Mouse (Mus musculus) hindbrain, embryonic 10.5 days (tissue): ENCODE measurements at regions not wholly inside any gene's neighbourhood (a gene's known extent, or its start where the extent isn't known, plus 50 kb on each side); places are given as distances from the start of the nearest gene placed in this dataset.

Experiments
- DNase-seq: peaks from one replicate; pipeline ENCODE4 v3.0.0-alpha.2; 2017; ENCODE audit warnings: low spot score
- H3K27ac ChIP-seq: fragments of 300-500 bp; sonication (generic); 2 replicates; pipeline ENCODE4 v1.5.1; 2016; ENCODE audit warnings: mild to moderate bottlenecking, moderate library complexity
- H3K27me3 ChIP-seq: fragments of 300-500 bp; sonication (generic); 2 replicates; pipeline ENCODE4 v1.6.1; 2016; ENCODE audit warnings: mild to moderate bottlenecking; ENCODE audit not compliant: poor library complexity, insufficient read depth, severe bottlenecking
- H3K36me3 ChIP-seq: fragments of 300-500 bp; sonication (generic); 2 replicates; pipeline ENCODE4 v1.6.1; 2016; ENCODE audit warnings: mild to moderate bottlenecking, moderate library complexity
- H3K4me1 ChIP-seq: fragments of 300-500 bp; sonication (generic); replicated peaks from 2 replicates; pipeline ENCODE4 v1.6.1; 2016; ENCODE audit warnings: mild to moderate bottlenecking
- H3K4me3 ChIP-seq: fragments of 300-500 bp; sonication (generic); 2 replicates; pipeline ENCODE4 v1.5.1; 2016; ENCODE audit warnings: mild to moderate bottlenecking, moderate library complexity
- H3K9me3 ChIP-seq: fragments of 300-500 bp; sonication (generic); 2 replicates; pipeline ENCODE4 v1.6.1; 2016; ENCODE audit warnings: mild to moderate bottlenecking, moderate library complexity
- WGBS: fragments of 180-500 bp; shearing (Covaris S2); methylation state at CpG from one replicate; pipeline ENCODE4 v1.1.7; 2016; 5-methylcytosine and 5-hydroxymethylcytosine counted together

- WGBS = 74% methylated on average over 14 of the region's 14 CpGs
- H3K4me1 ChIP-seq = peaks cover 1% of the 10 kb centered on the region; the same call in 1 of the 2 replicates
- no peak for DNase-seq
- H3K27me3 ChIP-seq = no peaks in the 10 kb centered on the region
- no peak overlapping the region for H3K27ac ChIP-seq
- H3K4me3 ChIP-seq = no peak overlapping the region
- H3K36me3 ChIP-seq = no peaks in the 10 kb centered on the region
- H3K9me3 ChIP-seq = no peaks in the 10 kb centered on the region
These were observed 185.0 kb downstream of the Cd47 start for GRCm38 (mm10) chr16:49985082-49986076.

GRCm38 (mm10) chr16:49986954-49987353, 186.6 kb downstream of the Cd47 start:
- 83% methylated on average over 6 of the region's 6 CpGs for WGBS
- no peaks in the 10 kb centered on the region for H3K36me3 ChIP-seq

GRCm38 (mm10) chr16:49995822-49996221, 195.5 kb downstream of the Cd47 start:
- no peak overlapping the region for H3K27ac ChIP-seq
- H3K4me3 ChIP-seq = no peak overlapping the region
- 82% methylated on average over 3 of the region's 3 CpGs for WGBS
- no peaks in the 10 kb centered on the region for H3K27me3 ChIP-seq
- H3K4me1 ChIP-seq = peaks cover 5% of the 10 kb centered on the region; the same call in 1 of the 2 replicates
- no peaks in the 10 kb centered on the region for H3K36me3 ChIP-seq
- no peak for DNase-seq
- no peaks in the 10 kb centered on the region for H3K9me3 ChIP-seq

More at GRCm38 (mm10) chr16:49986954-49987353, 186.6 kb downstream of the Cd47 start:
- H3K4me3 ChIP-seq = no peak overlapping the region
- H3K4me1 ChIP-seq = no peaks in the 10 kb centered on the region
- no peaks in the 10 kb centered on the region for H3K9me3 ChIP-seq
- H3K27me3 ChIP-seq = no peaks in the 10 kb centered on the region
- DNase-seq = no peak
- H3K27ac ChIP-seq = no peak overlapping the region

- H3K27me3 ChIP-seq = no peaks in the 10 kb centered on the region
- no peak overlapping the region for H3K4me3 ChIP-seq
- WGBS = 84% methylated on average over 5 of the region's 5 CpGs
- DNase-seq = no peak
- H3K4me1 ChIP-seq = peaks cover 11% of the 10 kb centered on the region
- no peak overlapping the region for H3K27ac ChIP-seq
- H3K36me3 ChIP-seq = no peaks in the 10 kb centered on the region
- H3K9me3 ChIP-seq = no peaks in the 10 kb centered on the region
These were observed 196.3 kb downstream of the Cd47 start for GRCm38 (mm10) chr16:49996593-49996992.

- no peaks in the 10 kb centered on the region for H3K27me3 ChIP-seq
- DNase-seq = no peak
These were observed 196.7 kb downstream of the Cd47 start for GRCm38 (mm10) chr16:49997040-49997439.

GRCm38 (mm10) chr16:50000805-50001204, 200.5 kb downstream of the Cd47 start:
- 72% methylated on average over 4 of the region's 4 CpGs for WGBS
- Histone ChIP-seq H3K4me1 (peaks cover 19% of the 10 kb centered on the region), H3K9me3 (no peaks in the 10 kb centered on the region), H3K4me3 (no peak overlapping the region), H3K36me3 (no peaks in the 10 kb centered on the region), H3K27me3 (no peaks in the 10 kb centered on the region), H3K27ac (no peak overlapping the region)
- DNase-seq = no peak

More at GRCm38 (mm10) chr16:49997040-49997439, 196.7 kb downstream of the Cd47 start:
- Histone ChIP-seq H3K27ac (no peak overlapping the region), H3K4me3 (no peak overlapping the region), H3K4me1 (peaks cover 16% of the 10 kb centered on the region), H3K9me3 (no peaks in the 10 kb centered on the region), H3K36me3 (no peaks in the 10 kb centered on the region)
- WGBS = 93% methylated on average over 7 of the region's 7 CpGs

- WGBS = 45% methylated on average over 3 of the region's 3 CpGs
- H3K4me3 ChIP-seq = no peak overlapping the region
- H3K4me1 ChIP-seq = peaks cover 19% of the 10 kb centered on the region
- no peak overlapping the region; the same call in 1 of the 2 replicates for H3K27ac ChIP-seq
- no peaks in the 10 kb centered on the region for H3K27me3 ChIP-seq
- DNase-seq = no peak
- no peaks in the 10 kb centered on the region for H3K9me3 ChIP-seq
- H3K36me3 ChIP-seq = no peaks in the 10 kb centered on the region
These were observed 201.5 kb downstream of the Cd47 start for GRCm38 (mm10) chr16:50001662-50002455.

- H3K4me3 ChIP-seq = no peak overlapping the region
- 81% methylated on average over 3 of the region's 3 CpGs for WGBS
- no peaks in the 10 kb centered on the region for H3K9me3 ChIP-seq
- peaks cover 19% of the 10 kb centered on the region for H3K4me1 ChIP-seq
- H3K27me3 ChIP-seq = no peaks in the 10 kb centered on the region
- H3K27ac ChIP-seq = no peak overlapping the region
- H3K36me3 ChIP-seq = no peaks in the 10 kb centered on the region
- no peak for DNase-seq
These were observed 202.1 kb downstream of the Cd47 start for GRCm38 (mm10) chr16:50002456-50002788.

- no peaks in the 10 kb centered on the region for H3K9me3 ChIP-seq
- WGBS = 91% methylated on average over 3 of the region's 3 CpGs
These were observed 208.7 kb downstream of the Cd47 start for GRCm38 (mm10) chr16:50009046-50009445.

GRCm38 (mm10) chr16:50009542-50009941, 209.2 kb downstream of the Cd47 start:
- DNase-seq = no peak
- 76% methylated on average over 6 of the region's 6 CpGs for WGBS

More at GRCm38 (mm10) chr16:50009046-50009445, 208.7 kb downstream of the Cd47 start:
- H3K27ac ChIP-seq = no peak overlapping the region
- no peak for DNase-seq
- H3K27me3 ChIP-seq = no peaks in the 10 kb centered on the region
- H3K4me3 ChIP-seq = no peak overlapping the region
- no peaks in the 10 kb centered on the region for H3K36me3 ChIP-seq
- H3K4me1 ChIP-seq = no peaks in the 10 kb centered on the region

GRCm38 (mm10) chr16:50010074-50010473, 209.7 kb downstream of the Cd47 start:
- Histone ChIP-seq H3K27ac (no peak overlapping the region), H3K27me3 (no peaks in the 10 kb centered on the region), H3K9me3 (no peaks in the 10 kb centered on the region), H3K4me3 (no peak overlapping the region), H3K4me1 (no peaks in the 10 kb centered on the region), H3K36me3 (no peaks in the 10 kb centered on the region)
- no peak for DNase-seq
- WGBS = 82% methylated on average over 5 of the region's 5 CpGs

More at GRCm38 (mm10) chr16:50009542-50009941, 209.2 kb downstream of the Cd47 start:
- Histone ChIP-seq H3K27me3 (no peaks in the 10 kb centered on the region), H3K36me3 (no peaks in the 10 kb centered on the region), H3K9me3 (no peaks in the 10 kb centered on the region), H3K4me3 (no peak overlapping the region), H3K4me1 (no peaks in the 10 kb centered on the region), H3K27ac (no peak overlapping the region)

GRCm38 (mm10) chr16:50010532-50010971, 210.2 kb downstream of the Cd47 start:
- no peaks in the 10 kb centered on the region for H3K9me3 ChIP-seq
- WGBS = 69% methylated on average over 6 of the region's 6 CpGs

More at GRCm38 (mm10) chr16:50010532-50010971, 210.2 kb downstream of the Cd47 start:
- Histone ChIP-seq H3K27me3 (no peaks in the 10 kb centered on the region), H3K4me1 (no peaks in the 10 kb centered on the region), H3K4me3 (no peak overlapping the region), H3K36me3 (no peaks in the 10 kb centered on the region), H3K27ac (no peak overlapping the region)
- no peak for DNase-seq
